Mouse (Mus musculus) forebrain, embryonic 16.5 days (tissue): Measurements from ENCODE around the gene Rin1. TPM values are rescaled to one million over a fixed set of nuclear protein-coding genes. Genes with fewer than 3 reads are reported as not detected.

Experiments
- ATAC-seq: fragments of 200-750 bp; cut with Nextera tagmentation; 2 replicates; pipeline ENCODE4 v1.8.0; 2017; ENCODE audit warnings: mild to moderate bottlenecking, moderate library complexity
- H3K27ac ChIP-seq: fragments of 300-500 bp; sonication (generic); 2 replicates; pipeline ENCODE4 v1.5.1; 2014; ENCODE audit warnings: low read length, control low read depth
- H3K27me3 ChIP-seq: fragments of 300-500 bp; sonication (generic); replicated peaks from 2 replicates; pipeline ENCODE4 v1.6.1; 2014; ENCODE audit warnings: low read length; ENCODE audit not compliant: control insufficient read depth, insufficient read depth
- H3K36me3 ChIP-seq: fragments of 300-500 bp; sonication (generic); 2 replicates; pipeline ENCODE4 v1.6.1; 2014; ENCODE audit not compliant: control insufficient read depth, insufficient read depth
- H3K4me1 ChIP-seq: fragments of 300-500 bp; sonication (generic); replicated peaks from 2 replicates; pipeline ENCODE4 v1.6.1; 2014; ENCODE audit warnings: low read length; ENCODE audit not compliant: control insufficient read depth, insufficient read depth
- H3K4me2 ChIP-seq: fragments of 300-500 bp; sonication (generic); 2 replicates; pipeline ENCODE4 v1.6.1; 2014; ENCODE audit warnings: mild to moderate bottlenecking, low read length, control low read depth
- H3K4me3 ChIP-seq: fragments of 300-500 bp; sonication (generic); replicated peaks from 2 replicates; pipeline ENCODE4 v1.5.1; 2014; ENCODE audit warnings: mild to moderate bottlenecking, low read length, control low read depth
- H3K9ac ChIP-seq: fragments of 300-500 bp; sonication (generic); replicated peaks from 2 replicates; pipeline ENCODE4 v1.6.1; 2014; ENCODE audit warnings: low read depth, low read length, control low read depth
- H3K9me3 ChIP-seq: fragments of 300-500 bp; sonication (generic); 2 replicates; pipeline ENCODE4 v1.6.1; 2016; ENCODE audit warnings: low read length; ENCODE audit not compliant: control insufficient read depth
- WGBS: fragments of 180-500 bp; shearing (Covaris S2); extraction: QIAGEN DNeasy Blood & Tissue Kit; methylation state at CpG from one replicate; pipeline ENCODE4 v1.1.7; 2014; 5-methylcytosine and 5-hydroxymethylcytosine counted together
- polyA plus RNA-seq: library from polyadenylated mRNA; unstranded; fragments of >200 nt; fragmentation: Nextera tagmentation; extraction: Ambion mirVana; gene quantifications from 2 replicates; pipeline ENCODE4 v1.2.1, GENCODE M21; 2015

Rin1 gene
- polyA plus RNA-seq, 1 experiment from 2014 or later: 1.9 TPM

- H3K4me2 ChIP-seq: peak overlapping the region; percentile 59
- H3K27ac ChIP-seq: peak overlapping the region; percentile 92
- H3K4me3 ChIP-seq: peak overlapping the region; percentile 79
- no peaks in the 10 kb centered on the region for H3K9me3 ChIP-seq
- peaks cover 53% of the 10 kb centered on the region for H3K4me1 ChIP-seq
- WGBS: 6% methylated on average over 9 of the region's 9 CpGs
- peak overlapping the region; percentile 96 for H3K9ac ChIP-seq
- H3K36me3 ChIP-seq: peaks cover 19% of the 10 kb centered on the region
- no peak for ATAC-seq
- H3K27me3 ChIP-seq: no peaks in the 10 kb centered on the region
Measured at GRCm38 (mm10) chr19:5095887-5096474, 45.7 kb downstream of the Rin1 start.

GRCm38 (mm10) chr19:5097521-5098362 lies 47.5 kb downstream of the Rin1 start:
- Histone ChIP-seq H3K36me3 (peaks cover 11% of the 10 kb centered on the region; the same call in 1 of the 2 replicates), H3K27ac (peak overlapping the region; percentile 92), H3K4me3 (peak overlapping the region; percentile 79), H3K4me1 (peaks cover 53% of the 10 kb centered on the region), H3K4me2 (peak overlapping the region; percentile 59), H3K9me3 (no peaks in the 10 kb centered on the region), H3K9ac (peak overlapping the region; percentile 96), H3K27me3 (no peaks in the 10 kb centered on the region)
- under 1% methylated on average over 23 of the region's 31 CpGs for WGBS
- ATAC-seq: peak; percentile 13; the same call in 1 of the 2 replicates

- Histone ChIP-seq H3K27ac (peak within 1 kb of the TSS; percentile 92), H3K9ac (peak within 1 kb of the TSS; percentile 96), H3K4me1 (peaks cover 50% of the 10 kb centered on the region), H3K27me3 (no peaks in the 10 kb centered on the region), H3K4me2 (peak within 1 kb of the TSS; percentile 59), H3K9me3 (no peaks in the 10 kb centered on the region), H3K36me3 (peaks cover 12% of the 10 kb centered on the region; the same call in 1 of the 2 replicates), H3K4me3 (peak within 1 kb of the TSS; percentile 79)
- 2% methylated on average over 41 of the region's 48 CpGs for WGBS
- peak; percentile 76 for ATAC-seq
Measured at GRCm38 (mm10) chr19:5098363-5099143, 48.3 kb downstream of the Rin1 start, which contains the start of gene Cnih2. Cnih2 (minus strand) TSS chr19:5098521.

GRCm38 (mm10) chr19:5106074-5106473 lies 55.8 kb downstream of the Rin1 start:
- H3K27ac ChIP-seq: peak overlapping the region; percentile 96
- peak overlapping the region; percentile 85 for H3K4me3 ChIP-seq
- WGBS: 20% methylated on average over 9 of the region's 9 CpGs
- peaks cover 32% of the 10 kb centered on the region for H3K36me3 ChIP-seq
- H3K27me3 ChIP-seq: no peaks in the 10 kb centered on the region
- no peaks in the 10 kb centered on the region for H3K9me3 ChIP-seq
- ATAC-seq: no peak
- peak overlapping the region; percentile 82 for H3K4me2 ChIP-seq
- H3K9ac ChIP-seq: peak overlapping the region; percentile 94
- H3K4me1 ChIP-seq: peaks cover 14% of the 10 kb centered on the region

Other genes starting within 250 kb of the Rin1 start
- gene Gm21992, start 238.9 kb upstream of the Rin1 start, polyA plus RNA-seq: 29.8 and 32.7 TPM in 2 replicates
- 86.0 and 91.1 TPM in 2 replicates for gene Rbm14, start 238.8 kb upstream of the Rin1 start, polyA plus RNA-seq
- gene Ccs, start 211.1 kb upstream of the Rin1 start, polyA plus RNA-seq: 34.7 and 38.6 TPM in 2 replicates
- 0.61 and 0.62 TPM in 2 replicates for gene Ccdc87, start 211.1 kb upstream of the Rin1 start, polyA plus RNA-seq
- gene Ctsf, start 195.4 kb upstream of the Rin1 start, polyA plus RNA-seq: 59.2 and 73.6 TPM in 2 replicates
- 0.86 and 0.94 TPM in 2 replicates for gene Actn3, start 172.6 kb upstream of the Rin1 start, polyA plus RNA-seq
- gene Zdhhc24, start 171.8 kb upstream of the Rin1 start, polyA plus RNA-seq: 22.8 and 26.8 TPM in 2 replicates
- 8.5 and 10.1 TPM in 2 replicates for gene Bbs1, start 143.9 kb upstream of the Rin1 start, polyA plus RNA-seq
- 95.9 and 106 TPM in 2 replicates for gene Dpp3, start 122.2 kb upstream of the Rin1 start, polyA plus RNA-seq
- gene Peli3, start 107.4 kb upstream of the Rin1 start, polyA plus RNA-seq: 12.0 and 16.5 TPM in 2 replicates
- gene Mrpl11, start 88.3 kb upstream of the Rin1 start, polyA plus RNA-seq: 106 and 116 TPM in 2 replicates
- gene Npas4, start 60.2 kb upstream of the Rin1 start, polyA plus RNA-seq: 0.21 and 0.71 TPM in 2 replicates
- gene Slc29a2, start 26.6 kb upstream of the Rin1 start, polyA plus RNA-seq: 11.2 and 13.4 TPM in 2 replicates
- 58.2 and 62.5 TPM in 2 replicates for gene B4gat1, start 11.7 kb upstream of the Rin1 start, polyA plus RNA-seq
- 2.1 and 2.9 TPM in 2 replicates for gene AC124502.3, start 11.6 kb upstream of the Rin1 start, polyA plus RNA-seq
- gene Brms1, start 9.1 kb upstream of the Rin1 start, polyA plus RNA-seq: 50.2 and 51.2 TPM in 2 replicates
- gene Cd248, start 17.6 kb downstream of the Rin1 start, polyA plus RNA-seq: 11.9 and 14.3 TPM in 2 replicates
- gene Tmem151a, start 35.0 kb downstream of the Rin1 start, polyA plus RNA-seq: 8.0 and 15.8 TPM in 2 replicates
- 54.0 and 56.0 TPM in 2 replicates for gene Yif1a, start 38.1 kb downstream of the Rin1 start, polyA plus RNA-seq
- 297 and 347 TPM in 2 replicates for gene Cnih2, start 48.0 kb downstream of the Rin1 start, polyA plus RNA-seq
- gene Rab1b, start 56.6 kb downstream of the Rin1 start, polyA plus RNA-seq: 239 and 241 TPM in 2 replicates
- gene Klc2, start 68.1 kb downstream of the Rin1 start, polyA plus RNA-seq: 48.1 and 55.5 TPM in 2 replicates
- gene Pacs1, start 222.6 kb downstream of the Rin1 start, polyA plus RNA-seq: 38.0 and 39.1 TPM in 2 replicates
- 347 and 373 TPM in 2 replicates for gene Sf3b2, start 245.0 kb downstream of the Rin1 start, polyA plus RNA-seq
- gene Gal3st3, start 247.8 kb downstream of the Rin1 start, polyA plus RNA-seq: 36.3 and 40.5 TPM in 2 replicates